Mouse (Mus musculus): ENCODE measurements around the gene Gm20388. TPM values are rescaled to one million over a fixed set of nuclear protein-coding genes. Genes with fewer than 3 reads are reported as not detected.
A peak's percentile ranks its signal among the peaks of the same experiment; 100 is the strongest.

The Gm20388 gene
- polyA plus RNA-seq, 1 experiment from 2014 or later, result not detected

GRCm38 (mm10) chr8:121575661-121576060 is 1665.0 kb downstream of the Gm20388 start:
- Histone ChIP-seq H3K9me3 (ENCODE audit: control insufficient read depth, low read length) (no peaks in the 10 kb centered on the region), H3K36me3 (ENCODE audit: control insufficient read depth, insufficient read depth, low read length) (no peaks in the 10 kb centered on the region), H3K4me1 (replicated peaks; ENCODE audit: control insufficient read depth, insufficient read depth) (peaks cover 11% of the 10 kb centered on the region; the same call in 1 of the 2 replicates), H3K9ac (ENCODE audit: low read length) (no peak overlapping the region), H3K4me2 (replicated peaks; ENCODE audit: low read depth) (no peak overlapping the region), H3K27me3 (ENCODE audit: control insufficient read depth, insufficient read depth, low read length) (no peaks in the 10 kb centered on the region), H3K4me3 (ENCODE audit: low read depth, low read length) (no peak overlapping the region), H3K27ac (replicated peaks) (no peak overlapping the region)
- ATAC-seq (ENCODE audit: low FRiP score, low TSS enrichment), result no peak
- DNase-seq (ENCODE audit: low spot score), result no peak
- WGBS, result 69% methylated on average over 3 of the region's 3 CpGs
- no peak for TF ChIP-seq CTCF (IDR thresholded peaks at IDR 0.05; ENCODE audit: low read depth)
- no peak for TF ChIP-seq EP300 (optimal IDR thresholded peaks at IDR 0.05)

GRCm38 (mm10) chr8:121577751-121578675 is 1667.4 kb downstream of the Gm20388 start:
- TF ChIP-seq CTCF (IDR thresholded peaks at IDR 0.05; ENCODE audit: low read depth) (0 out of 2 replicates have a peak, but pooled peaks have one; percentile 0), EP300 (optimal IDR thresholded peaks at IDR 0.05) (no peak)
- Histone ChIP-seq H3K4me1 (replicated peaks; ENCODE audit: control insufficient read depth, insufficient read depth) (peaks cover 11% of the 10 kb centered on the region; the same call in 1 of the 2 replicates), H3K36me3 (ENCODE audit: control insufficient read depth, insufficient read depth, low read length) (no peaks in the 10 kb centered on the region), H3K27ac (replicated peaks) (peak overlapping the region; percentile 73), H3K9me3 (ENCODE audit: control insufficient read depth, low read length) (no peaks in the 10 kb centered on the region), H3K9ac (ENCODE audit: low read length) (peak overlapping the region; percentile 86), H3K4me3 (ENCODE audit: low read depth, low read length) (peak overlapping the region; percentile 82), H3K27me3 (ENCODE audit: control insufficient read depth, insufficient read depth, low read length) (no peaks in the 10 kb centered on the region), H3K4me2 (replicated peaks; ENCODE audit: low read depth) (peak overlapping the region; percentile 88)
- DNase-seq (ENCODE audit: low spot score) (peak; percentile 39), ATAC-seq (ENCODE audit: low FRiP score, low TSS enrichment) (no peak; the same call in 1 of the 2 replicates)
- WGBS, result 2% methylated on average over 43 of the region's 44 CpGs

- peaks cover 11% of the 10 kb centered on the region; the same call in 1 of the 2 replicates for H3K4me1 ChIP-seq (replicated peaks; ENCODE audit: control insufficient read depth, insufficient read depth)
- peak within 1 kb of the TSS; percentile 82 for H3K4me3 ChIP-seq (ENCODE audit: low read depth, low read length)
- peak within 1 kb of the TSS; percentile 88 for H3K4me2 ChIP-seq (replicated peaks; ENCODE audit: low read depth)
- H3K9ac ChIP-seq (ENCODE audit: low read length), result peak within 1 kb of the TSS; percentile 86
- H3K27ac ChIP-seq (replicated peaks), result peak within 1 kb of the TSS; percentile 78
- WGBS, result 2% methylated on average over 59 of the region's 63 CpGs
- no peaks in the 10 kb centered on the region for H3K9me3 ChIP-seq (ENCODE audit: control insufficient read depth, low read length)
- TF ChIP-seq EP300 (optimal IDR thresholded peaks at IDR 0.05) (no peak), CTCF (IDR thresholded peaks at IDR 0.05; ENCODE audit: low read depth) (no peak)
- DNase-seq (ENCODE audit: low spot score) (peak; percentile 99), ATAC-seq (ENCODE audit: low FRiP score, low TSS enrichment) (peak; percentile 91)
- H3K27me3 ChIP-seq (ENCODE audit: control insufficient read depth, insufficient read depth, low read length), result no peaks in the 10 kb centered on the region
- no peaks in the 10 kb centered on the region for H3K36me3 ChIP-seq (ENCODE audit: control insufficient read depth, insufficient read depth, low read length)
Measured at GRCm38 (mm10) chr8:121578676-121579451, 1668.2 kb downstream of the Gm20388 start, which contains the start of gene Fbxo31. Gene Fbxo31, minus strand, starts transcription at chr8:121578806.

- Histone ChIP-seq H3K27me3 (ENCODE audit: control insufficient read depth, insufficient read depth, low read length) (no peaks in the 10 kb centered on the region), H3K4me3 (ENCODE audit: low read depth, low read length) (no peak overlapping the region), H3K4me2 (replicated peaks; ENCODE audit: low read depth) (peak overlapping the region; percentile 15; the same call in 1 of the 2 replicates), H3K36me3 (ENCODE audit: control insufficient read depth, insufficient read depth, low read length) (no peaks in the 10 kb centered on the region), H3K27ac (replicated peaks) (peak overlapping the region; percentile 78), H3K9ac (ENCODE audit: low read length) (no peak overlapping the region), H3K4me1 (replicated peaks; ENCODE audit: control insufficient read depth, insufficient read depth) (peaks cover 14% of the 10 kb centered on the region; the same call in 1 of the 2 replicates), H3K9me3 (ENCODE audit: control insufficient read depth, low read length) (no peaks in the 10 kb centered on the region)
- DNase-seq (ENCODE audit: low spot score) (peak; percentile 66), ATAC-seq (ENCODE audit: low FRiP score, low TSS enrichment) (peak; percentile 62)
- no peak for TF ChIP-seq CTCF (IDR thresholded peaks at IDR 0.05; ENCODE audit: low read depth)
- TF ChIP-seq EP300 (optimal IDR thresholded peaks at IDR 0.05), result no peak
- 9% methylated on average over 9 of the region's 9 CpGs for WGBS
Measured at GRCm38 (mm10) chr8:121580465-121580864, 1669.8 kb downstream of the Gm20388 start.

- no peak for DNase-seq (ENCODE audit: low spot score)
- 47% methylated on average over 8 of the region's 8 CpGs for WGBS
- 0 out of 2 replicates have a peak, but pooled peaks cover 3% of the 10 kb centered on the region for H3K4me1 ChIP-seq (replicated peaks; ENCODE audit: control insufficient read depth, insufficient read depth)
- no peak overlapping the region for H3K27ac ChIP-seq (replicated peaks)
- H3K4me3 ChIP-seq (ENCODE audit: low read depth, low read length), result no peak overlapping the region
- H3K4me2 ChIP-seq (replicated peaks; ENCODE audit: low read depth), result no peak overlapping the region
- no peaks in the 10 kb centered on the region for H3K27me3 ChIP-seq (ENCODE audit: control insufficient read depth, insufficient read depth, low read length)
- no peak overlapping the region for H3K9ac ChIP-seq (ENCODE audit: low read length)
- TF ChIP-seq EP300 (optimal IDR thresholded peaks at IDR 0.05) (no peak), CTCF (IDR thresholded peaks at IDR 0.05; ENCODE audit: low read depth) (no peak)
- ATAC-seq (ENCODE audit: low FRiP score, low TSS enrichment), result no peak
- no peaks in the 10 kb centered on the region for H3K36me3 ChIP-seq (ENCODE audit: control insufficient read depth, insufficient read depth, low read length)
- no peaks in the 10 kb centered on the region for H3K9me3 ChIP-seq (ENCODE audit: control insufficient read depth, low read length)
Measured at GRCm38 (mm10) chr8:121583653-121584052, 1673.0 kb downstream of the Gm20388 start.
